Mouse (Mus musculus): Measurements from ENCODE around the gene Unc5a. TPM values are rescaled to one million over a fixed set of nuclear protein-coding genes. Genes with fewer than 3 reads are reported as not detected.

Unc5a gene
- polyA plus RNA-seq, 1 experiment, result not detected

- no peaks in the 10 kb centered on the region for H3K4me1 ChIP-seq (ENCODE audit: control insufficient read depth)
- TF ChIP-seq GATA1 (IDR thresholded peaks at IDR 0.05; ENCODE audit: low read length) (no peak), TAL1 (IDR thresholded peaks at IDR 0.05; ENCODE audit: low read length) (no peak)
These were observed 18.3 kb downstream of the Unc5a start for GRCm38 (mm10) chr13:54967501-54967900.

GRCm38 (mm10) chr13:54968636-54969035, 19.4 kb downstream of the Unc5a start:
- no peaks in the 10 kb centered on the region for H3K27me3 ChIP-seq (ENCODE audit: control insufficient read depth)
- H3K36me3 ChIP-seq (ENCODE audit: control insufficient read depth), result no peaks in the 10 kb centered on the region
- no peaks in the 10 kb centered on the region for H3K4me1 ChIP-seq (ENCODE audit: control insufficient read depth)

More at GRCm38 (mm10) chr13:54967501-54967900, 18.3 kb downstream of the Unc5a start:
- H3K36me3 ChIP-seq (ENCODE audit: control insufficient read depth), result no peaks in the 10 kb centered on the region
- no peaks in the 10 kb centered on the region for H3K9me3 ChIP-seq (ENCODE audit: control insufficient read depth, low read length)
- no peak overlapping the region for H3K4me3 ChIP-seq (replicated peaks)
- H3K27me3 ChIP-seq (ENCODE audit: control insufficient read depth), result no peaks in the 10 kb centered on the region

GRCm38 (mm10) chr13:54969513-54969912, 20.3 kb downstream of the Unc5a start:
- Histone ChIP-seq H3K9me3 (ENCODE audit: control insufficient read depth, low read length) (no peaks in the 10 kb centered on the region), H3K27me3 (ENCODE audit: control insufficient read depth) (no peaks in the 10 kb centered on the region), H3K4me1 (ENCODE audit: control insufficient read depth) (no peaks in the 10 kb centered on the region), H3K4me3 (replicated peaks) (no peak overlapping the region), H3K36me3 (ENCODE audit: control insufficient read depth) (no peaks in the 10 kb centered on the region)
- TF ChIP-seq GATA1 (IDR thresholded peaks at IDR 0.05; ENCODE audit: low read length), result no peak
- no peak for TF ChIP-seq TAL1 (IDR thresholded peaks at IDR 0.05; ENCODE audit: low read length)

More at GRCm38 (mm10) chr13:54968636-54969035, 19.4 kb downstream of the Unc5a start:
- no peaks in the 10 kb centered on the region for H3K9me3 ChIP-seq (ENCODE audit: control insufficient read depth, low read length)
- no peak overlapping the region for H3K4me3 ChIP-seq (replicated peaks)
- TF ChIP-seq GATA1 (IDR thresholded peaks at IDR 0.05; ENCODE audit: low read length), result no peak
- TF ChIP-seq TAL1 (IDR thresholded peaks at IDR 0.05; ENCODE audit: low read length), result no peak

GRCm38 (mm10) chr13:54970521-54971247, 21.5 kb downstream of the Unc5a start:
- H3K4me1 ChIP-seq (ENCODE audit: control insufficient read depth), result no peaks in the 10 kb centered on the region
- no peaks in the 10 kb centered on the region for H3K36me3 ChIP-seq (ENCODE audit: control insufficient read depth)
- no peak for TF ChIP-seq TAL1 (IDR thresholded peaks at IDR 0.05; ENCODE audit: low read length)
- TF ChIP-seq GATA1 (IDR thresholded peaks at IDR 0.05; ENCODE audit: low read length), result no peak

GRCm38 (mm10) chr13:54975546-54975945, 26.3 kb downstream of the Unc5a start:
- Histone ChIP-seq H3K4me1 (ENCODE audit: control insufficient read depth) (no peaks in the 10 kb centered on the region), H3K4me3 (replicated peaks) (no peak overlapping the region), H3K36me3 (ENCODE audit: control insufficient read depth) (no peaks in the 10 kb centered on the region), H3K27me3 (ENCODE audit: control insufficient read depth) (no peaks in the 10 kb centered on the region), H3K9me3 (ENCODE audit: control insufficient read depth, low read length) (no peaks in the 10 kb centered on the region)
- TF ChIP-seq TAL1 (IDR thresholded peaks at IDR 0.05; ENCODE audit: low read length) (no peak), GATA1 (IDR thresholded peaks at IDR 0.05; ENCODE audit: low read length) (no peak)

More at GRCm38 (mm10) chr13:54970521-54971247, 21.5 kb downstream of the Unc5a start:
- H3K27me3 ChIP-seq (ENCODE audit: control insufficient read depth), result no peaks in the 10 kb centered on the region
- no peak overlapping the region for H3K4me3 ChIP-seq (replicated peaks)
- no peaks in the 10 kb centered on the region for H3K9me3 ChIP-seq (ENCODE audit: control insufficient read depth, low read length)

GRCm38 (mm10) chr13:54978804-54979203, 29.6 kb downstream of the Unc5a start:
- no peaks in the 10 kb centered on the region for H3K4me1 ChIP-seq (ENCODE audit: control insufficient read depth)
- no peaks in the 10 kb centered on the region for H3K9me3 ChIP-seq (ENCODE audit: control insufficient read depth, low read length)
- no peaks in the 10 kb centered on the region for H3K36me3 ChIP-seq (ENCODE audit: control insufficient read depth)
- no peaks in the 10 kb centered on the region for H3K27me3 ChIP-seq (ENCODE audit: control insufficient read depth)
- H3K4me3 ChIP-seq (replicated peaks), result no peak overlapping the region
- TF ChIP-seq GATA1 (IDR thresholded peaks at IDR 0.05; ENCODE audit: low read length), result no peak
- no peak for TF ChIP-seq TAL1 (IDR thresholded peaks at IDR 0.05; ENCODE audit: low read length)

- no peaks in the 10 kb centered on the region for H3K4me1 ChIP-seq (ENCODE audit: control insufficient read depth)
- no peaks in the 10 kb centered on the region for H3K9me3 ChIP-seq (ENCODE audit: control insufficient read depth, low read length)
- H3K4me3 ChIP-seq (replicated peaks), result no peak overlapping the region
- TF ChIP-seq TAL1 (IDR thresholded peaks at IDR 0.05; ENCODE audit: low read length) (no peak), GATA1 (IDR thresholded peaks at IDR 0.05; ENCODE audit: low read length) (no peak)
- no peaks in the 10 kb centered on the region for H3K27me3 ChIP-seq (ENCODE audit: control insufficient read depth)
- no peaks in the 10 kb centered on the region for H3K36me3 ChIP-seq (ENCODE audit: control insufficient read depth)
These were observed 31.7 kb downstream of the Unc5a start for GRCm38 (mm10) chr13:54980957-54981356.

- no peaks in the 10 kb centered on the region for H3K36me3 ChIP-seq (ENCODE audit: control insufficient read depth)
- H3K4me1 ChIP-seq (ENCODE audit: control insufficient read depth), result no peaks in the 10 kb centered on the region
- TF ChIP-seq GATA1 (IDR thresholded peaks at IDR 0.05; ENCODE audit: low read length), result no peak
- no peak for TF ChIP-seq TAL1 (IDR thresholded peaks at IDR 0.05; ENCODE audit: low read length)
- H3K4me3 ChIP-seq (replicated peaks), result no peak overlapping the region
- no peaks in the 10 kb centered on the region for H3K27me3 ChIP-seq (ENCODE audit: control insufficient read depth)
- H3K9me3 ChIP-seq (ENCODE audit: control insufficient read depth, low read length), result no peaks in the 10 kb centered on the region
These were observed 33.8 kb downstream of the Unc5a start for GRCm38 (mm10) chr13:54983001-54983400.

GRCm38 (mm10) chr13:54983614-54984013, 34.4 kb downstream of the Unc5a start:
- TF ChIP-seq GATA1 (IDR thresholded peaks at IDR 0.05; ENCODE audit: low read length) (no peak), TAL1 (IDR thresholded peaks at IDR 0.05; ENCODE audit: low read length) (no peak)

More at GRCm38 (mm10) chr13:54983614-54984013, 34.4 kb downstream of the Unc5a start:
- H3K9me3 ChIP-seq (ENCODE audit: control insufficient read depth, low read length), result no peaks in the 10 kb centered on the region
- H3K36me3 ChIP-seq (ENCODE audit: control insufficient read depth), result no peaks in the 10 kb centered on the region
- H3K4me1 ChIP-seq (ENCODE audit: control insufficient read depth), result no peaks in the 10 kb centered on the region
- no peaks in the 10 kb centered on the region; the same call in 1 of the 2 replicates for H3K27me3 ChIP-seq (ENCODE audit: control insufficient read depth)
- no peak overlapping the region for H3K4me3 ChIP-seq (replicated peaks)

Data from erythroblast, embryonic 14.5 days (primary cell).